Mouse (Mus musculus) MEL (cell line): Measurements from ENCODE around the gene Stx6.

Source experiments
- CTCF ChIP-seq, 3 experiments: IDR thresholded peaks in 2 of 3; conservative IDR thresholded peaks in 1 of 3; 2 replicates each; pipeline ENCODE4 v1.5.1; 2011 to 2012; ENCODE audit warnings: low read length in 3 of 3, low read depth in 2 of 3, mild to moderate bottlenecking in 2 of 3, improper control_type of control experiment in 1 of 3, inconsistent platforms in 1 of 3, mixed read lengths in 1 of 3, moderate library complexity in 1 of 3; ENCODE audit not compliant: control insufficient read depth in 1 of 3, insufficient read depth in 1 of 3, poor library complexity in 1 of 3, severe bottlenecking in 1 of 3
- EP300 ChIP-seq, 2 experiments: IDR thresholded peaks; 2 replicates each; pipeline ENCODE4 v1.6.1; 2011; ENCODE audit warnings: improper control_type of control experiment in 2 of 2, low read length in 2 of 2, low read depth in 1 of 2, mild to moderate bottlenecking in 1 of 2
- MAFK ChIP-seq: IDR thresholded peaks from 2 replicates; pipeline ENCODE4 v1.6.1; 2011; ENCODE audit warnings: low read depth, mild to moderate bottlenecking, low read length, improper control_type of control experiment, borderline replicate concordance
- MAX ChIP-seq: IDR thresholded peaks from 2 replicates; pipeline ENCODE4 v1.6.1; 2011; ENCODE audit warnings: low read length, improper control_type of control experiment
- NRF1 ChIP-seq: IDR thresholded peaks from 2 replicates; pipeline ENCODE4 v1.6.1; 2014; ENCODE audit warnings: low read depth, mild to moderate bottlenecking, inconsistent platforms, low read length, improper control_type of control experiment, moderate library complexity; ENCODE audit not compliant: poor library complexity, insufficient read depth, severe bottlenecking
- POLR2A ChIP-seq, 2 experiments: IDR thresholded peaks; 2 replicates each; pipeline ENCODE4 v1.6.1; 2011 to 2012; ENCODE audit warnings: low read length in 2 of 2, mild to moderate bottlenecking in 2 of 2, control low read depth in 1 of 2, improper control_type of control experiment in 1 of 2, low read depth in 1 of 2, moderate library complexity in 1 of 2; ENCODE audit not compliant: control insufficient read depth in 1 of 2, insufficient read depth in 1 of 2, poor library complexity in 1 of 2
- USF1 ChIP-seq: IDR thresholded peaks from 2 replicates; pipeline ENCODE4 v1.6.1; 2014; ENCODE audit warnings: low read depth, mild to moderate bottlenecking, inconsistent platforms, low read length, improper control_type of control experiment, moderate library complexity
- USF2 ChIP-seq, 2 experiments: IDR thresholded peaks; 2 replicates each; pipeline ENCODE4 v1.6.1; 2011 to 2012; ENCODE audit warnings: improper control_type of control experiment in 2 of 2, low read length in 2 of 2, borderline replicate concordance in 1 of 2, inconsistent platforms in 1 of 2, low read depth in 1 of 2, mild to moderate bottlenecking in 1 of 2; ENCODE audit not compliant: insufficient read depth in 1 of 2

DNA sequence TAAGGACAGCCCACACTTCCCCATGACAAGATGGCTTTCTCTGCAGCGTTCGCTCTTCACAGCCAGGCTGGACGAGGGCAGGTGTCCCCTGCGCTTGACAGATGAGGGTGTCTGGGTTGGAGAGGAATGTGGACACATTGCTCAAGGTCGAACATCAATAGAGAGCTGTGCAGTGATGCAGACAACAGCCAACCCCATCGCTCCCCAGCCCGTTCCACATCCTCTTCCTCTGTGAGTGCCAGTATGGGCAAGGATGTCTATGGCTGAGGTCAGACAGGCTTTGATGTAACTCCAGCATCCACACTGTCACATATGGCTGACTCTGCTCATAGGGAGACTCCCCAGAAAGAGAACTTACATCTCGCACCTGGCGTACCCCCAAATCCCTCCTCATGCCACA lies 74.9 kb downstream of the Stx6 start:
- TF ChIP-seq POLR2A (IDR thresholded peaks at IDR 0.05; ENCODE audit: control insufficient read depth in 1 of 2, insufficient read depth in 1 of 2, low read depth in 1 of 2, low read length in 2 of 2, poor library complexity in 1 of 2) (no peak), USF1 (no peak), NRF1 (no peak), MAX (no peak), EP300 (IDR thresholded peaks at IDR 0.05; ENCODE audit: low read depth in 1 of 2, low read length in 2 of 2) (no peak), USF2 (IDR thresholded peaks at IDR 0.05; ENCODE audit: borderline replicate concordance in 1 of 2, insufficient read depth in 1 of 2, low read depth in 1 of 2, low read length in 2 of 2) (no peak), CTCF (IDR thresholded peaks at IDR 0.05 in 2 of 3, conservative IDR thresholded peaks at IDR 0.05 in 1 of 3; ENCODE audit: control insufficient read depth in 1 of 3, insufficient read depth in 1 of 3, low read depth in 2 of 3, low read length in 3 of 3, poor library complexity in 1 of 3, severe bottlenecking in 1 of 3) (no peak), MAFK (no peak)
